Mouse (Mus musculus): ENCODE data around the gene Pcyt1a. TPM values are rescaled to one million over a fixed set of nuclear protein-coding genes. Genes with fewer than 3 reads are reported as not detected.

The Pcyt1a gene
- total and polyA plus RNA-seq, 3 experiments = 17.0 to 25.7 (median 21.1) TPM

DNA sequence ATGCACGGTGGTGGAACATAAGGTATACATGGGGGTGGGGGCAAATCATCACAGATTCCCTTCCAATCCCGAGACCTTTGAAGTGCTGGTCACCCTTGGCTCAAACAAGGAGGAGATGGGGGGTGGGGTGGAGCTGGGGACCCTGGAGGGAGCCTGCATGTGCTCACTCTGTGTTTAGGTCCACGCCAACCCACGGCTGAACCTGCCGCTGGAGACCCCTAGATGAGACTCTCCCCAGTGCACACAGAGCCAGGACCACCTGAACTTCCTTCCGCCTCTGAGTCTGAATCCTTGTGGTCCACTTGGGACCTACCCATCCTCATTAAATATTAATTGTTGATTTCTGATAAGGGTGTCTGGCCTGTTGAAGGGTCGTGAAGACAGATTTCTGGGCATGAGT lies 76.1 kb downstream of the Pcyt1a start:
- H3K9ac ChIP-seq (ENCODE audit: insufficient read depth, low read depth) = no peak overlapping the region
- no peaks in the 10 kb centered on the region for H3K79me2 ChIP-seq (replicated peaks; ENCODE audit: control insufficient read depth, extremely low read depth, insufficient read depth, poor library complexity, severe bottlenecking)
- H3K27me3 ChIP-seq (replicated peaks) = peaks cover 5% of the 10 kb centered on the region
- DNase-seq (ENCODE audit: extremely low read depth) = no peak
- H3K36me3 ChIP-seq (replicated peaks in 1 of 2; ENCODE audit: control insufficient read depth in 1 of 2, insufficient read depth in 1 of 2, low read length in 1 of 2) = no peaks in the 10 kb centered on the region
- H3K4me2 ChIP-seq (ENCODE audit: insufficient read depth, low read depth, poor library complexity, severe bottlenecking) = no peak overlapping the region
- dilution Hi-C loops (cut with MboI; ENCODE audit: extremely low pct_ligation_motif_present, extremely low pct_unique_long_range_greater_than_20kb, low sequenced_read_pairs) = no loop called here
- in situ Hi-C loops (cut with MboI; ENCODE audit: low pct_ligation_motif_present, low pct_unique_long_range_greater_than_20kb, low sequenced_read_pairs) = no loop called here
- no peak overlapping the region for H3K4me3 ChIP-seq (replicated peaks in 1 of 3; ENCODE audit: low read depth in 2 of 3, low read length in 2 of 3, poor library complexity in 1 of 3)
- H3K4me1 ChIP-seq (ENCODE audit: control insufficient read depth in 1 of 2, insufficient read depth in 2 of 2) = peaks cover 3 to 9% of the 10 kb centered on the region in 2 experiments; a peak in 3 of 4 replicates
- H3K27ac ChIP-seq (ENCODE audit: insufficient read depth, low read depth) = no peak overlapping the region
- TF ChIP-seq ZKSCAN1 (IDR thresholded peaks at IDR 0.05; ENCODE audit: borderline replicate concordance, low read depth, low read length) (no peak), ZC3H11A (IDR thresholded peaks at IDR 0.05; ENCODE audit: low read depth, low read length) (no peak), GABPA (IDR thresholded peaks at IDR 0.05; ENCODE audit: insufficient replicate concordance, low read depth, low read length) (no peak), USF1 (IDR thresholded peaks at IDR 0.05; ENCODE audit: low read depth, low read length) (no peak), JUND (conservative IDR thresholded peaks at IDR 0.05; ENCODE audit: low read depth, low read length) (no peak), NELFE (IDR thresholded peaks at IDR 0.05; ENCODE audit: low read depth, low read length) (no peak)
- H3K9me3 ChIP-seq (replicated peaks; ENCODE audit: low read length) = no peaks in the 10 kb centered on the region

- dilution Hi-C loops (cut with MboI; ENCODE audit: extremely low pct_ligation_motif_present, extremely low pct_unique_long_range_greater_than_20kb, low sequenced_read_pairs) (no loop called here), in situ Hi-C loops (cut with MboI; ENCODE audit: low pct_ligation_motif_present, low pct_unique_long_range_greater_than_20kb, low sequenced_read_pairs) (no loop called here)
- peaks cover 3 to 9% of the 10 kb centered on the region in 2 experiments; a peak in 3 of 4 replicates for H3K4me1 ChIP-seq (ENCODE audit: control insufficient read depth in 1 of 2, insufficient read depth in 2 of 2)
- no peaks in the 10 kb centered on the region for H3K36me3 ChIP-seq (replicated peaks in 1 of 2; ENCODE audit: control insufficient read depth in 1 of 2, insufficient read depth in 1 of 2, low read length in 1 of 2)
- no peak overlapping the region for H3K4me3 ChIP-seq (replicated peaks in 1 of 3; ENCODE audit: low read depth in 2 of 3, low read length in 2 of 3, poor library complexity in 1 of 3)
- no peaks in the 10 kb centered on the region for H3K9me3 ChIP-seq (replicated peaks; ENCODE audit: low read length)
- H3K9ac ChIP-seq (ENCODE audit: insufficient read depth, low read depth) = no peak overlapping the region
- H3K79me2 ChIP-seq (replicated peaks; ENCODE audit: control insufficient read depth, extremely low read depth, insufficient read depth, poor library complexity, severe bottlenecking) = no peaks in the 10 kb centered on the region
- H3K27me3 ChIP-seq (replicated peaks) = peaks cover 5% of the 10 kb centered on the region
- peak; percentile 77 for DNase-seq (ENCODE audit: extremely low read depth)
- no peak overlapping the region for H3K27ac ChIP-seq (ENCODE audit: insufficient read depth, low read depth)
- no peak overlapping the region for H3K4me2 ChIP-seq (ENCODE audit: insufficient read depth, low read depth, poor library complexity, severe bottlenecking)
- TF ChIP-seq PAX5 (IDR thresholded peaks at IDR 0.05; ENCODE audit: low read length) (no peak), MAX (IDR thresholded peaks at IDR 0.05; ENCODE audit: low read length) (no peak), E2F4 (IDR thresholded peaks at IDR 0.05; ENCODE audit: insufficient replicate concordance, low read depth, low read length) (no peak), MAZ (IDR thresholded peaks at IDR 0.05; ENCODE audit: low read depth, low read length) (no peak), CHD1 (IDR thresholded peaks at IDR 0.05; ENCODE audit: low read depth, low read length) (no peak), USF2 (conservative IDR thresholded peaks at IDR 0.05; ENCODE audit: low read depth, low read length) (no peak), ZMIZ1 (IDR thresholded peaks at IDR 0.05; ENCODE audit: low read depth, low read length) (no peak), JUN (IDR thresholded peaks at IDR 0.05; ENCODE audit: insufficient read depth, low read depth, low read length) (no peak), KAT2A (IDR thresholded peaks at IDR 0.05; ENCODE audit: insufficient replicate concordance, low read length) (no peak), ZC3H11A (IDR thresholded peaks at IDR 0.05; ENCODE audit: low read depth, low read length) (peak; percentile 91), BHLHE40 (IDR thresholded peaks at IDR 0.05; ENCODE audit: low read depth, low read length) (peak; percentile 63), RAD21 (IDR thresholded peaks at IDR 0.05; ENCODE audit: low read depth, low read length) (peak; percentile 100), SMC3 (IDR thresholded peaks at IDR 0.05; ENCODE audit: low read depth, low read length) (peak; percentile 93), ETS1 (conservative IDR thresholded peaks at IDR 0.05; ENCODE audit: low read depth, low read length) (no peak), IRF4 (IDR thresholded peaks at IDR 0.05; ENCODE audit: low read depth, low read length) (peak; percentile 53; the same call in 1 of the 2 replicates), NRF1 (IDR thresholded peaks at IDR 0.05; ENCODE audit: low read depth, low read length) (no peak), USF1 (IDR thresholded peaks at IDR 0.05; ENCODE audit: low read depth, low read length) (no peak), NELFE (IDR thresholded peaks at IDR 0.05; ENCODE audit: low read depth, low read length) (peak; percentile 53; the same call in 1 of the 2 replicates), CHD2 (IDR thresholded peaks at IDR 0.05; ENCODE audit: low read length) (no peak), ZKSCAN1 (IDR thresholded peaks at IDR 0.05; ENCODE audit: borderline replicate concordance, low read depth, low read length) (no peak), MXI1 (IDR thresholded peaks at IDR 0.05; ENCODE audit: low read depth, low read length) (no peak), CTCF (conservative IDR thresholded peaks at IDR 0.05 in 1 of 2, IDR thresholded peaks at IDR 0.05 in 1 of 2; ENCODE audit: low read depth in 2 of 2, low read length in 2 of 2) (peak; percentile 96 to 98), TCF12 (IDR thresholded peaks at IDR 0.05; ENCODE audit: low read depth, low read length) (no peak), GABPA (IDR thresholded peaks at IDR 0.05; ENCODE audit: insufficient replicate concordance, low read depth, low read length) (no peak), SIN3A (IDR thresholded peaks at IDR 0.05; ENCODE audit: low read length) (no peak), RCOR1 (conservative IDR thresholded peaks at IDR 0.05; ENCODE audit: low read depth, low read length) (no peak), POLR2AphosphoS2 (IDR thresholded peaks at IDR 0.05; ENCODE audit: low read depth, low read length) (no peak), POLR2A (IDR thresholded peaks at IDR 0.05; ENCODE audit: low read depth, low read length) (no peak), ZNF384 (IDR thresholded peaks at IDR 0.05; ENCODE audit: low read depth, low read length) (no peak), ELF1 (IDR thresholded peaks at IDR 0.05; ENCODE audit: low read depth, low read length) (no peak), TBP (conservative IDR thresholded peaks at IDR 0.05; ENCODE audit: low read depth, low read length) (no peak), JUND (conservative IDR thresholded peaks at IDR 0.05; ENCODE audit: low read depth, low read length) (no peak), EP300 (IDR thresholded peaks at IDR 0.05; ENCODE audit: low read length) (no peak)
Measured at GRCm38 (mm10) chr16:32507407-32507806, 76.7 kb downstream of the Pcyt1a start.
